Mouse (Mus musculus) B cell, adult 2 months (primary cell): ENCODE measurements at regions not wholly inside any gene's neighbourhood (a gene's known extent, or its start where the extent isn't known, plus 50 kb on each side); places are given as distances from the start of the nearest gene placed in this dataset.

Experiments used
- DNase-seq, 2 experiments: peaks; one replicate each; pipeline ENCODE4 v3.0.0; 2022

DNA sequence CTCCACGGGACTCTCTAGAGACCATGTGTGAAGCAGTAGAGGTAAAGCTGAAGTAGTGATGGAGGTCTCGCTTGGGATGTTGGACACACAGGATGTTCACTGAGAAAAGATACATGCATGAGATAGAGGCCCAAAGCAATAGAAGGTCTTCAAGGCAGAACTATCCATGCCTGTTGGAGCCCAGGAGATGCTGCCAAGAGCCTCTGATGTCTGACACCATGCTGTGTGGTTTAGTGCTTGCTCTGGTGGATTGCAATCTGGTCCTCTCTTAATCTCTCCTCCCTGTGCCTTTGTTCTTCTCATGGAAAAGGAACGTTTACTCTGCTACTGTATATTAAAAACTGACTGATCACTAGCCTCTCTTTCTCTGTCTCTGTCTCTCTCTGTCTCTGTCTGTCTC lies 370.0 kb downstream of the Matn1 start:
- DNase-seq: no peak

- DNase-seq: no peak
Observed at GRCm38 (mm10) chr4:131316041-131316440, 371.9 kb downstream of the Matn1 start.

DNA sequence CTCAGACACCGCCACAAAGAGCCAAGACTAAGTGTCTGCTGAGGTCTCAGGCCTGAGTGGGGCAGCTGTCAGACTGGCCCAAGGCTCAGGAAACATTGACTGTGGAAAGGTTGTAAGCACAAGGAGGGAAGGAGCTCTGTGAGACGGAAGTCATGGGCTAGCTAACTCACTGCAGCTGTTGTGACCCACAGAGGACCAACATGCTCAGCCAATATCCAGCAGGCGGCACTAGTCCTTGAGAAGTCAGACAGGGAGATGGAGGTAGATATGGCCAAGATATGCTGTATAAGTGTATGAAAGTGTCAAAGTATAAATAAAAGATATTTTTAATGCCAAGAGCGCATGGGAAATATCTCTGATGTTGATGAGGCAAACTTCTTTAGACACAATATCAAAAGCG lies 378.1 kb downstream of the Matn1 start:
- DNase-seq: no peak

GRCm38 (mm10) chr4:131324486-131324885 lies 380.3 kb downstream of the Matn1 start:
- no peak for DNase-seq

DNA sequence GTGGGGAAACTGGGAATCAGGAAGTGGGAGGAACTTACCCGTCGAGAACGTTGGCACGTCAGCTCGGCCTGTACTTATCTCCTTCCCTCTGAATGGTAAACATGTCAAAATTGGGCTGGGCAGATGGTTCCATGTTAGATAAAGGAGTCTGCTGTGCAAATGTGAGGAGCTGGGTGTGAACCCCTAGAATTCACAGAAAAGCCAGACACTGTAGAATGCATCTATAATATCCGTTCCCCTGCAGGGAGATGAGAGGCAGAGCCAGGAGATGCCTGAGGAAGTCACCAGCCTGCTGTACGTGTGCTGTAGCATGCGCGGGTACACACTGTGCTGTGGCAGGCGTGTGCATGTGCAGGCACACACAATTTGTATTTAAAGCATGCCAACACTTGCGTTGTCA lies 381.0 kb downstream of the Matn1 start:
- DNase-seq: no peak

DNA sequence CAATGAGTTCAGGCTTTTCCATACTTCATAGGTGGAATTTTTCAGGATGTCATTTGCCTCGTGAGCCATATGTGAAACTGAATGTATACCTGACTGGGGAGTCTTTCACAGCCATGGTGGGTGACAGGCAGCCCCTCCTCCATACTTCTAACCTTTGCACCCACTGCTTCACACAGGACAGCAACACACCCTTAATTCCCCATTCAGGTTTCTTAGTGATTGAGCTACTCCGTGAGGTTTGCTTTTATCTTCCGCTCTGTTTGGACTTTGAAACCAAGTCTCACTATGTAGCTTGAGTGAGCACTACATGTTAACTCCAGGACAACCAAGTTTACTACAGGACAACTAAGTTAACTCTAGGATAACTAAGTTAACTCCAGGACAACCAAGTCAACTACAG lies 381.4 kb downstream of the Matn1 start:
- DNase-seq: no peak

DNA sequence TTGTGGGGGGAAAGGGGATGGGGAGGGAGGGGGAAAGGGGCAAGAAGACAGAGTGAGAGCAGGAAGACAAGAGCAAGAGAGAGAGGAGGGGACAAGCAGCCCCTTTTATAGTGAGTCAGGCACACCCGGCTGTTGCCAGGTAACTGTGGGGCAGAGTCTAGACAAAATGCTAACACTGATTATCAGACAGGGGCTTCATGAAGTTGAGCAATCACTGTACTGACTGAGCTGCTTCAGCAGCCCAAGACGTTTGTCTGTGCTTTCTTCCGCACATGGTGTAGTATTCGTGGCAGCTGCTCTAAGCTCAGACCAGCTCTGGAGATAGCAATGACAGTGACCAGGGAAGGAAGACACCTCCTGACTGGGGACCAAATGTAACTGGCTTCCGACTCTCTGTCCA lies 385.2 kb downstream of the Matn1 start:
- DNase-seq: no peak

- DNase-seq: no peak
Observed at GRCm38 (mm10) chr4:131331646-131332045, 387.5 kb downstream of the Matn1 start.

DNA sequence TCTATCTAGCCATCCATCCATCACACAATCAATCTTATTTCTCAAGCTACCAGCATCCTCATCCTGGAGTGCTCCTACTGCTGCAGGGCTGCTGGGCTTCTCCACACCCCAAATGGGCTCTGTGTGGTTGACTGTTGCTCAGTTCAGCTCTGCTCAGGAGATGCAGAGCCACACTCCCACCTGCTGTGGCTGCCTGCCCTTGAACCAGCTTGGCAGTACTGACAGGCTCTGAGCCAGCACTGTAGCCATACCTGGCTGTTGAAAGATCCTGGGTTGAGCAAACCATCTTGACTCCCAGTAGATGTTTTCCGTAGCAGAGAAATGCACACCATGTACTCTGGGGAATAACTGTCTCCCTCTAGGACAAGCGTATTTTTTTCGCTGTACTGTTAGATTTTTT lies 392.6 kb downstream of the Matn1 start:
- DNase-seq: no peak

DNA sequence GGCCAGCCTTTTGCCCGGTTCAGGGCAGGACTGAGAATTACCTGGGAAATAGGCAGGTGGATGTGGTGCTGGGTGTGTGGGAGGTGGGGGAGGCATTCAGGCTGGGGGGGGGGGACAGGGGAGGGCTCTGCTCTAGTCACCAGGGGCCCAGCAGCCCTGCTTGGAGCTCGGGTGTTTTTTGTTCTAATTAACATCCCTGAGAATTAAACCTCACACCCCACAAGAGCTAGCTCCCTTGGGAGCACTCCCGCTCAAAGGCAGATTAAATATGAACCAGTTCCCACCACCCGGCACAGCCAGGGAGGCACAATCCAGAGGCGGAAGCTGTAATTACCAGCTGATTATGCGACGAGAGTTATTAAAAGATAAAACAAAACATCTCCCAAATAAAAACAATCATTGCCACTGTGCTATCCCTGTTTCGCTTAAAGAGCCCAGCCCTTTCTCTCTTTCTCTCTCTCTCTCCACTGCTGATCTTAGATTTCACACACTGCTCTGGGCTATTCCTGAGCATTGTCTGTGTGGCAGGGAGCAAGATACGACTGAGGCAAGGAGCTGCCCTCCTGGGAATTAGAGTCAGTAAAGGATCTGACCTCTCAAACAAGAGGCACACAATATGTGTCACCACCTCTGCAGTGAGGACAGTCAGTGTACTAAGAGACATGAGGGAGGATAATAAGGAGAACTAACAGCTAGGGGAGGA lies 397.0 kb downstream of the Matn1 start:
- no peak for DNase-seq

- DNase-seq: no peak
Observed at GRCm38 (mm10) chr4:131346727-131347126, 402.5 kb downstream of the Matn1 start.

GRCm38 (mm10) chr4:131350268-131350667 lies 406.1 kb downstream of the Matn1 start:
- no peak for DNase-seq

GRCm38 (mm10) chr4:131354908-131355307 lies 410.7 kb downstream of the Matn1 start:
- no peak for DNase-seq

DNA sequence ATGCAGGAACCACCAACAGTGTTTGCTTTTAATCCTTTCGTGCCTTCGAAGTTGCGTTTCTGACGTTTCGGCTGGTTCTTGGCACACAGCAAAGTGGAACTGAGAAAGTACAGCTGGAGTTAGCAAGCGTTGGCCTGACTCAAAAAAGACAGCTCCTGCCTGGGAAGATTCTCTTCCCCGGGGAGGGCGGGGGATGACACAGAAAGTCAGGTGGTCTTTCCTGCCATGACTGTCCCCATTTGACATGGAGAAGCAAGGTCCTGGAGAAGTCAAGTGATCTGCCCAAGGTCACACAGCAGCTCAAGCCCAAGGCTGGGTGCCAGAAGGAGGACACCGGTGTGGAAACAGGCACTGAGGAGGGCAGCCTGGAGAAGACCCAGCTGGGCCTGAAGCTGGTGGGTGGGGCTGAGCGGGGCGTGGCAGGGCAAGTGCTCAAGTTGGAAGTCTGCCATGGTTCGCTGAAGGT lies 411.4 kb downstream of the Matn1 start:
- DNase-seq: no peak

GRCm38 (mm10) chr4:131356316-131356715 lies 412.1 kb downstream of the Matn1 start:
- no peak for DNase-seq

GRCm38 (mm10) chr4:131363030-131363429 lies 418.8 kb downstream of the Matn1 start:
- no peak for DNase-seq

- peak; percentile 21 for DNase-seq
Observed at GRCm38 (mm10) chr4:131364671-131365252, 420.6 kb downstream of the Matn1 start.

- DNase-seq: no peak
Observed at GRCm38 (mm10) chr4:131366006-131366405, 421.8 kb downstream of the Matn1 start.

GRCm38 (mm10) chr4:131366656-131367055 lies 422.5 kb downstream of the Matn1 start:
- no peak for DNase-seq

DNA sequence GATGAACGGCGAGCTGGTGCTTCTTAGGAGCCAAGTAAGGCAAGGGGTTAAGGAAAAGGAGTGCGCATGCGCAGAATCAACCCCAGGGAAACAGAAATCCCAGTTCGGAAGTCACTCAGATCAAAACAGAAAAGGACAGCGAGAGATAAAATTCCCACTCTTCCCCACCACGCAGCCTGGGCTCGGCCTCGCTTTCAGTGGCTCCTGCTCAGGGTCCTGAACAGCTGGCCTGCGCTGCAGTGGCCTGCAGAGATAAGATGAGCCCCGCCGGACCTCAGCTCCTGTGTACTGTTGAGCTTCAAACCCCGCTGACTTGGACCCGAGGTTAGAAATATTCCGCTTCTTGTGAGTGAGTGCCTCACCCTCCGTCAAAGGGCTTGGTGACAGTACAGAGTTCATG lies 428.3 kb downstream of the Matn1 start:
- DNase-seq: no peak

- no peak for DNase-seq
Observed at GRCm38 (mm10) chr4:131373172-131373571, 429.0 kb downstream of the Matn1 start.

- DNase-seq: no peak
Observed at GRCm38 (mm10) chr4:131374527-131375290, 430.5 kb downstream of the Matn1 start.

DNA sequence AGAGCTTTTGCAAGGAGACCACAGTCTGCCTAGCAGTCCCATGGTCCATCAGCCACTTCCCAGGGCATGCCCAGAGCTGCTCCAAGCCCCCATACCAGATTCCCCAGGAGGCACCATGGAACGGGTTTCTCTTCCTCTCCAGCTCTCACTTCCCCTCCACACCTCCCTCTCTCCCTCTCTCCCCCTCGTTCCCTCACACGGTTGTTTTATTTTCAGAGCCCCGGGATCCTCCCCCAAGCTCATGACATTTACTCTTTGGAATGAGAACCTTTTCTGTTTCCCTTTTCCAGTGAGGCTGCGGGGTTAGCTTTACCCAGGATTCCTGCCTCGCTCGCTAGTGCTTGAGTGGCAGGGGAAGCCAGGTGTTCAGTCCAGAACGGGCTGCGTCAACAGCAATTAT lies 436.9 kb downstream of the Matn1 start:
- DNase-seq: no peak

- no peak for DNase-seq
Observed at GRCm38 (mm10) chr4:131381529-131381928, 437.3 kb downstream of the Matn1 start.
